Mouse (Mus musculus) embryonic facial prominence, embryonic 11.5 days (tissue): Measurements from ENCODE around the gene Sbf1. TPM values are rescaled to one million over a fixed set of nuclear protein-coding genes. Genes with fewer than 3 reads are reported as not detected.

Experiments used
- ATAC-seq: fragments of 200-750 bp; cut with Nextera tagmentation; replicated peaks from 2 replicates; pipeline ENCODE4 v1.8.0; 2017; ENCODE audit warnings: low read depth; ENCODE audit not compliant: insufficient number of reproducible peaks, low FRiP score, low TSS enrichment
- DNase-seq: peaks from one replicate; pipeline ENCODE4 v3.0.0-alpha.2; 2015; ENCODE audit warnings: low spot score
- H3K27ac ChIP-seq: fragments of 300-500 bp; sonication (generic); replicated peaks from 2 replicates; pipeline ENCODE4 v1.5.1; 2014; ENCODE audit warnings: mild to moderate bottlenecking, low read depth, low read length, control low read depth
- H3K27me3 ChIP-seq: fragments of 300-500 bp; sonication (generic); 2 replicates; pipeline ENCODE4 v1.6.1; 2014; ENCODE audit warnings: mild to moderate bottlenecking, low read length, moderate library complexity, mixed read lengths; ENCODE audit not compliant: control insufficient read depth, insufficient read depth
- H3K36me3 ChIP-seq: fragments of 300-500 bp; sonication (generic); replicated peaks from 2 replicates; pipeline ENCODE4 v1.6.1; 2014; ENCODE audit warnings: low read depth, mild to moderate bottlenecking, low read length, moderate library complexity, mixed read lengths; ENCODE audit not compliant: control insufficient read depth, insufficient read depth
- H3K4me1 ChIP-seq: fragments of 300-500 bp; sonication (generic); 2 replicates; pipeline ENCODE4 v1.6.1; 2014; ENCODE audit warnings: low read length, mixed read lengths; ENCODE audit not compliant: control insufficient read depth, insufficient read depth
- H3K4me2 ChIP-seq: fragments of 300-500 bp; sonication (generic); 2 replicates; pipeline ENCODE4 v1.6.1; 2014; ENCODE audit warnings: low read depth, mild to moderate bottlenecking, control low read depth, low read length, moderate library complexity
- H3K4me3 ChIP-seq: fragments of 300-500 bp; sonication (generic); 2 replicates; pipeline ENCODE4 v1.5.1; 2014; ENCODE audit warnings: low read depth, low read length, control low read depth
- H3K9ac ChIP-seq: fragments of 300-500 bp; sonication (generic); replicated peaks from 2 replicates; pipeline ENCODE4 v1.6.1; 2014; ENCODE audit warnings: mild to moderate bottlenecking, control low read depth, low read length
- H3K9me3 ChIP-seq: fragments of 300-500 bp; sonication (generic); replicated peaks from 2 replicates; pipeline ENCODE4 v1.6.1; 2016; ENCODE audit warnings: mild to moderate bottlenecking, low read length, inconsistent platforms, mixed read lengths; ENCODE audit not compliant: control insufficient read depth
- WGBS: fragments of 180-500 bp; shearing (Covaris S2); extraction: QIAGEN DNeasy Blood & Tissue Kit; methylation state at CpG from one replicate; pipeline ENCODE4 v1.1.7; 2014; 5-methylcytosine and 5-hydroxymethylcytosine counted together
- polyA plus RNA-seq: library from polyadenylated mRNA; unstranded; fragments of >200 nt; fragmentation: Nextera tagmentation; extraction: Ambion mirVana; gene quantifications from 2 replicates; pipeline ENCODE4 v1.2.1, GENCODE M21; 2014

Gene Sbf1
- polyA plus RNA-seq, 1 experiment from 2014 or later = 39.0 TPM

DNA sequence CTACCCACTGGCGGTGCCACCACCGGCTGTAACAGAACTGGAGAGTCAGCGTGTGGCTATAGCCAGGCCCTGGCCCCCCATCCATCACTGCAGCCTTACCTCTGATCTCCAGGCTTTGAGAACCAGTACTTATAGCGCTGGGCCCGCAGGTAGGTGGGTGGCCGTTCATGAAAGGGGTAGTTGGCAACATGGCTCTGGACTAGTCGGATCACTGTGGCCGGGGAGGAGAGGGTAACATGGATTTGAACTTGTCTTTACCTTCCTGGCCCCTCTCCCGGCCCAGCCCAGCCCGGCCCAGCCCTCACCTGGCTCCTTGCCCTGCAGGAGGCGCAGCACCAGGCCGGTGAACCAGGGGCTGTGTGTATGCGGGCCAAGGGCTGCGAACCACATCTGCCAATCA is 36.9 kb upstream of the Sbf1 start:
- H3K9ac ChIP-seq = no peak overlapping the region
- H3K4me1 ChIP-seq = no peaks in the 10 kb centered on the region
- ATAC-seq = no peak
- DNase-seq = no peak
- H3K27me3 ChIP-seq = no peaks in the 10 kb centered on the region
- H3K27ac ChIP-seq = no peak overlapping the region
- H3K9me3 ChIP-seq = no peaks in the 10 kb centered on the region
- no peak overlapping the region for H3K4me3 ChIP-seq
- no peak overlapping the region for H3K4me2 ChIP-seq
- WGBS = 94% methylated on average over 14 of the region's 14 CpGs
- H3K36me3 ChIP-seq = peaks cover 8% of the 10 kb centered on the region

- Histone ChIP-seq H3K27me3 (no peaks in the 10 kb centered on the region), H3K4me2 (no peak overlapping the region), H3K4me3 (no peak overlapping the region), H3K36me3 (peaks cover 8% of the 10 kb centered on the region), H3K27ac (no peak overlapping the region), H3K9me3 (no peaks in the 10 kb centered on the region), H3K9ac (no peak overlapping the region), H3K4me1 (no peaks in the 10 kb centered on the region)
- ATAC-seq (no peak), DNase-seq (no peak)
- 86% methylated on average over 15 of the region's 15 CpGs for WGBS
Measured at GRCm38 (mm10) chr15:89351302-89351701, 36.2 kb upstream of the Sbf1 start.

DNA sequence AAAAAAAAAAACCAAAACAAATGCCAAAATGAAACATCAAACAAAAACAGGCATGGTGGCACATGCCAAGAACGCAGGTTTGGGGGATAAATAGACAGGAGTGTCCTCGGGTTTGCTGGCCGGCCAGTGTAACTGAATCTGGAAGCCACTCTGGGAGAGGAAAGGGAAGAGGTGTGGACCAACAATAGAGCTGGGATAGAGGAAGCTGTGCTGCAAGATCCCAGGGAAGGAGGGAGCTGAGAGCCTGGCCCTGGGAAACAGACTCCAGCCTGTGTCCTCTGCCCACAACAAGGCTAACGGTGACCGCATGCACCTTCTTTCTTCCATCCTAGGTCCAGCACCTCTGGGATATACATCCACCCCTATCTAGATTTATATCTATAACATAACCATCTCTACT is 35.3 kb upstream of the Sbf1 start:
- Histone ChIP-seq H3K4me1 (no peaks in the 10 kb centered on the region), H3K27me3 (no peaks in the 10 kb centered on the region), H3K4me3 (no peak overlapping the region), H3K9ac (no peak overlapping the region; the same call in 1 of the 2 replicates), H3K4me2 (no peak overlapping the region), H3K27ac (no peak overlapping the region), H3K36me3 (peaks cover 8% of the 10 kb centered on the region), H3K9me3 (no peaks in the 10 kb centered on the region)
- 82% methylated on average over 5 of the region's 5 CpGs for WGBS
- ATAC-seq = no peak
- DNase-seq = no peak

DNA sequence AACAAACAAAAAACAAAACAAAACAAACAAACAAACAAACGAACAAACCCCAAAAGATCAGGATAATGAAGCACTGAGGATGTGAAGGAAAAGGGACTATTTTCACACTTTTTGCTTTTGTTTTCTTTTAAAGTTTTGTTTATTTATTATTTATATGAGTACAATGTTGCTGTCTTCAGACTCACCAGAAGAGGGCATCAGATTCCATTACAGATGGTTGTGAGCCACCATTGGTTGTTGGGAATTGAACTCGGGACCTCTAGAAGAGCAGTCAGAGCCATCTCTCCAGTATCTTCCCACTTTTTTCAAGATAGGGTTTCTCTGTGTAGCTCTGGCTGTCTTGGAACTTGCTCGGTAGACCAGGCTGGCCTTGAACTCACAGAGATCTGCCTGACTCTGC is 28.2 kb upstream of the Sbf1 start:
- DNase-seq (no peak), ATAC-seq (no peak)
- WGBS = 85% methylated on average over 3 of the region's 3 CpGs

DNA sequence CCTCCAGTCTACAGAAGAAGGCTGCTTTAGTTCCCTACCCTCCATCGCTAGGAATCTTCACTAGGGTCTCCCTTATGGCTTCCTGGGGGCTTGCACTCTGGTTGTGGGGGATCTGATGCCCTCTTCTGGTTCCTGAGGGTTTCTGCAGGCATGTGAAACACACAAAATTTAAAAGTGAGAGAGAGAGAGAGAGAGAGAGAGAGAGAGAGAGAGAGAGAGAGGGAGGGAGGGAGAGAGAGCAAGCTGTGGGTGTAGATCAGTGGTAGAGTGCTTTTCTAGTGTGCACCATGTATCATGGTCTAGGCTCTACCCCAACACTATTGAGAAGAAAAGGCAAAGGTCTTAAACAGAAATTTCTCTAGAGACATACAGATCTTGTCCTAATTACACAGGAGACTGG is 26.6 kb upstream of the Sbf1 start:
- 28% methylated on average over 1 of the region's 1 CpGs for WGBS
- Histone ChIP-seq H3K4me3 (no peak overlapping the region), H3K9ac (no peak overlapping the region), H3K4me1 (no peaks in the 10 kb centered on the region), H3K4me2 (no peak overlapping the region), H3K36me3 (no peaks in the 10 kb centered on the region), H3K27ac (no peak overlapping the region), H3K9me3 (no peaks in the 10 kb centered on the region), H3K27me3 (no peaks in the 10 kb centered on the region)
- no peak for ATAC-seq
- DNase-seq = no peak

More for the DNA sequence above, 28.2 kb upstream of the Sbf1 start:
- H3K27ac ChIP-seq = no peak overlapping the region
- no peaks in the 10 kb centered on the region for H3K36me3 ChIP-seq
- no peaks in the 10 kb centered on the region for H3K9me3 ChIP-seq
- H3K9ac ChIP-seq = no peak overlapping the region
- no peak overlapping the region for H3K4me2 ChIP-seq
- no peaks in the 10 kb centered on the region for H3K4me1 ChIP-seq
- no peak overlapping the region for H3K4me3 ChIP-seq
- no peaks in the 10 kb centered on the region for H3K27me3 ChIP-seq

DNA sequence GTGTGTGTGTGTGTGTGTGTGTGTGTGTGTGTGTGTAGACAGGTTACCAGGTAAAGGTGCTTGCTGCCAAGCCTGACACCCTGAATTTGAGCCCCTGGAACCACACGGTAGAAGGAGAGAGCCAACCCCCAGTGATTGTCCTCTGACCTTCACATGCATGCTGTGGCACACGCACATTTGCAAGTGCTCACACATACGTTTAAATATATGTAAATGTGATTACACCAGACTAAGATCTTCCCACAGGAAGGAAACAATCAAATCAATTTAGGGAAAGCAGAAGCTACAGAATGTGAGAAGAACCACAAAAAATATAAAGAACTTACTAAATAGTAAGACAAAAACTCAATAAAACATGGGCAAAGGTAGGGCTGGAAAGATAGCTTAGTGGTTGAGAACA is 25.0 kb upstream of the Sbf1 start:
- ATAC-seq = no peak
- no peaks in the 10 kb centered on the region for H3K36me3 ChIP-seq
- no peaks in the 10 kb centered on the region for H3K9me3 ChIP-seq
- H3K4me1 ChIP-seq = no peaks in the 10 kb centered on the region
- DNase-seq = no peak
- no peak overlapping the region for H3K9ac ChIP-seq
- no peak overlapping the region for H3K27ac ChIP-seq
- 77% methylated on average over 3 of the region's 3 CpGs for WGBS
- H3K4me2 ChIP-seq = no peak overlapping the region
- no peak overlapping the region for H3K4me3 ChIP-seq
- H3K27me3 ChIP-seq = no peaks in the 10 kb centered on the region

GRCm38 (mm10) chr15:89339696-89340095 is 24.6 kb upstream of the Sbf1 start:
- no peaks in the 10 kb centered on the region for H3K9me3 ChIP-seq
- no peak for DNase-seq
- H3K4me2 ChIP-seq = no peak overlapping the region
- no peak for ATAC-seq
- no peaks in the 10 kb centered on the region for H3K36me3 ChIP-seq
- H3K27me3 ChIP-seq = no peaks in the 10 kb centered on the region
- 92% methylated on average over 2 of the region's 2 CpGs for WGBS
- no peak overlapping the region for H3K9ac ChIP-seq
- H3K27ac ChIP-seq = no peak overlapping the region
- no peak overlapping the region for H3K4me3 ChIP-seq
- H3K4me1 ChIP-seq = no peaks in the 10 kb centered on the region

DNA sequence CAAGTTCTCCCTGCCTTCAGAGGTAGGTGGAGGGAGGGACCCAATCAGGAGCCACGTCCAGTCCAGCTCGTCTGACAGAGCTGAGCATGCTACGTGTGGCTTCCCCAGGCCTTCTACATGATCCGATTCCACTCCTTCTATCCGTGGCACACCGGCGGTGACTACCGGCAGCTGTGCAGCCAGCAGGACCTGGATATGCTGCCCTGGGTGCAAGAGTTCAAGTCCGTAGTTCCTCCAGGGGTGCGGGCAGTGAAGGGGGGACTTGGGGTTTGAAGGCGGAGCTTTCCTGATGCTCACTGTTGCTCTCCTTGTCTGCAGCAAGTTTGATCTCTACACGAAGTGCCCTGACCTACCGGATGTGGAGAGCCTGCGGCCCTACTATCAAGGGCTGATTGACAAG is 21.3 kb upstream of the Sbf1 start:
- Histone ChIP-seq H3K9me3 (no peaks in the 10 kb centered on the region), H3K27ac (no peak overlapping the region), H3K4me1 (no peaks in the 10 kb centered on the region), H3K36me3 (no peaks in the 10 kb centered on the region), H3K9ac (no peak overlapping the region), H3K4me2 (no peak overlapping the region), H3K4me3 (no peak overlapping the region), H3K27me3 (no peaks in the 10 kb centered on the region)
- DNase-seq (no peak), ATAC-seq (no peak)
- 88% methylated on average over 14 of the region's 14 CpGs for WGBS
